Mouse (Mus musculus) hindbrain, embryonic 11.5 days (tissue): ENCODE results near the gene Olfr420. TPM values are rescaled to one million over a fixed set of nuclear protein-coding genes. Genes with fewer than 3 reads are reported as not detected.

Source experiments
- ATAC-seq: fragments of 200-750 bp; cut with Nextera tagmentation; 2 replicates; pipeline ENCODE4 v1.8.0; 2017; ENCODE audit warnings: mild to moderate bottlenecking, moderate TSS enrichment, moderate library complexity; ENCODE audit not compliant: low FRiP score
- DNase-seq: peaks from one replicate; pipeline ENCODE4 v3.0.0-alpha.2; 2015; ENCODE audit warnings: low spot score
- H3K27ac ChIP-seq: fragments of 300-500 bp; sonication (generic); 2 replicates; pipeline ENCODE4 v1.5.1; 2014; ENCODE audit warnings: mild to moderate bottlenecking, low read depth, low read length
- H3K27me3 ChIP-seq: fragments of 300-500 bp; sonication (generic); 2 replicates; pipeline ENCODE4 v1.6.1; 2014; ENCODE audit warnings: mild to moderate bottlenecking, low read length, moderate library complexity, mixed read lengths; ENCODE audit not compliant: control insufficient read depth, insufficient read depth
- H3K36me3 ChIP-seq: fragments of 300-500 bp; sonication (generic); 2 replicates; pipeline ENCODE4 v1.6.1; 2014; ENCODE audit warnings: mild to moderate bottlenecking, low read length, moderate library complexity, mixed read lengths; ENCODE audit not compliant: control insufficient read depth, insufficient read depth
- H3K4me1 ChIP-seq: fragments of 300-500 bp; sonication (generic); replicated peaks from 2 replicates; pipeline ENCODE4 v1.6.1; 2014; ENCODE audit warnings: low read length, mixed read lengths; ENCODE audit not compliant: control insufficient read depth, insufficient read depth
- H3K4me2 ChIP-seq: fragments of 300-500 bp; sonication (generic); replicated peaks from 2 replicates; pipeline ENCODE4 v1.6.1; 2014; ENCODE audit warnings: mild to moderate bottlenecking, low read depth, low read length
- H3K4me3 ChIP-seq: fragments of 300-500 bp; sonication (generic); 2 replicates; pipeline ENCODE4 v1.5.1; 2014; ENCODE audit warnings: low read depth, low read length
- H3K9ac ChIP-seq: fragments of 300-500 bp; sonication (generic); 2 replicates; pipeline ENCODE4 v1.6.1; 2014; ENCODE audit warnings: low read depth, low read length
- H3K9me3 ChIP-seq: fragments of 300-500 bp; sonication (generic); 2 replicates; pipeline ENCODE4 v1.6.1; 2016; ENCODE audit warnings: low read length; ENCODE audit not compliant: control insufficient read depth
- WGBS: fragments of 180-500 bp; shearing (Covaris S2); extraction: QIAGEN DNeasy Blood & Tissue Kit; methylation state at CpG from one replicate; pipeline ENCODE4 v1.1.7; 2014; 5-methylcytosine and 5-hydroxymethylcytosine counted together
- polyA plus RNA-seq: library from polyadenylated mRNA; unstranded; fragments of >200 nt; fragmentation: Nextera tagmentation; extraction: Ambion mirVana; gene quantifications from 2 replicates; pipeline ENCODE4 v1.2.1, GENCODE M21; 2014

Olfr420 gene
- polyA plus RNA-seq: not detected in 2 replicates

DNA sequence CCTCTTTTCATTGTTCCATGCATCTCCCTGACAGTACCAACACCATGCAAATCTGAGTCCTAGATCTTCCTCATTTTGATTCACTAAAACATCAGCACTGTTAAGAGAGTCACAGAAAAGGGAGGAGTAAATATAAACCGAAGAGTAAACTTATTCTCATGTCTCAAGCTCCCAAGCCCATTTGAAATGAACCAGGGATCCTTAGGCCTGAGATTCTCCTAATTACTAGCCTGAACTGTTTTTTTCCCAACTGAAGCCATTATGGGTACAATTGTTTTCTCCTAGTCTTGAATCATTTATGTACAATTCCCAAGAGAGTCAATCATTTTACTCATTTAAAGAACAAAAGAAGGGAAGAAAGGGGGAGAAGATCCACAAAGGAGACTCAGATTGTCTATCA, at the start of gene Olfr420:
Olfr420 (plus strand) TSS at position 301 of the 400 bp plus-strand sequence.
- Histone ChIP-seq H3K27me3 (no peaks in the 10 kb centered on the region), H3K4me2 (no peak within 1 kb of the TSS), H3K36me3 (no peaks in the 10 kb centered on the region), H3K4me1 (no peaks in the 10 kb centered on the region), H3K9me3 (no peaks in the 10 kb centered on the region), H3K4me3 (no peak within 1 kb of the TSS), H3K9ac (no peak within 1 kb of the TSS), H3K27ac (no peak within 1 kb of the TSS)
- DNase-seq (no peak), ATAC-seq (no peak)
- WGBS: 83% methylated on average over 1 of the region's 1 CpGs

GRCm38 (mm10) chr1:174121062-174121461, 34.4 kb upstream of the Olfr420 start, which contains the start of gene Olfr231:
Gene Olfr231 (minus strand): TSS chr1:174121162.
- Histone ChIP-seq H3K27ac (no peak within 1 kb of the TSS), H3K36me3 (no peaks in the 10 kb centered on the region), H3K4me1 (no peaks in the 10 kb centered on the region), H3K9ac (no peak within 1 kb of the TSS), H3K4me2 (no peak within 1 kb of the TSS), H3K27me3 (no peaks in the 10 kb centered on the region), H3K9me3 (no peaks in the 10 kb centered on the region), H3K4me3 (no peak within 1 kb of the TSS)
- ATAC-seq (no peak), DNase-seq (no peak)
- WGBS: 48% methylated on average over 2 of the region's 2 CpGs

DNA sequence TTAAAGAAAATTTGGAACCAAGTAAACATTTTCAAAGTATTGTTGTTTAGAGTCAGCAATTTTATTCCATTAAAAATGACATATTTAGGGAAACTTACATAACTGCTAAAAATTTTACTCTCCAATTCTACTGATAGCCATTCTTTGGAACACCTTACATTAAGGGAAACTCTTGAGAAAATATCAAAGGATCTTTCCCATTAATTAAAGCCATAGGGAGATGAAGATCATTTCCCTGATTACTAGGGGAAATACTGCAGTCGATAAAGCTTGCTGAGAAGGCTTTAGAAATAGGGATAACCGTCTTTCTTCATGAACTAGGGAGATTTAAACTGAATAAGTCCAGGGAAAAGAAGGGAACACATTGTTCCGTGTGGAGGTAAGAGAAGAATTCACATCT, 24.2 kb upstream of the Olfr420 start, which contains the start of gene Olfr424:
Olfr424 (plus strand) TSS at position 301 of the 400 bp plus-strand sequence.
- 87% methylated on average over 3 of the region's 3 CpGs for WGBS
- Histone ChIP-seq H3K27me3 (no peaks in the 10 kb centered on the region), H3K4me1 (no peaks in the 10 kb centered on the region), H3K9ac (no peak within 1 kb of the TSS), H3K9me3 (no peaks in the 10 kb centered on the region), H3K36me3 (no peaks in the 10 kb centered on the region), H3K4me2 (no peak within 1 kb of the TSS), H3K27ac (no peak within 1 kb of the TSS), H3K4me3 (no peak within 1 kb of the TSS)
- DNase-seq: no peak
- no peak for ATAC-seq

GRCm38 (mm10) chr1:174131999-174132398, 23.4 kb upstream of the Olfr420 start:
- 69% methylated on average over 3 of the region's 3 CpGs for WGBS
- H3K9ac ChIP-seq: no peak overlapping the region
- no peak overlapping the region for H3K27ac ChIP-seq
- no peaks in the 10 kb centered on the region for H3K9me3 ChIP-seq
- no peak for ATAC-seq
- H3K4me2 ChIP-seq: no peak overlapping the region
- no peak for DNase-seq
- H3K27me3 ChIP-seq: no peaks in the 10 kb centered on the region
- no peak overlapping the region for H3K4me3 ChIP-seq
- no peaks in the 10 kb centered on the region for H3K36me3 ChIP-seq
- no peaks in the 10 kb centered on the region for H3K4me1 ChIP-seq

DNA sequence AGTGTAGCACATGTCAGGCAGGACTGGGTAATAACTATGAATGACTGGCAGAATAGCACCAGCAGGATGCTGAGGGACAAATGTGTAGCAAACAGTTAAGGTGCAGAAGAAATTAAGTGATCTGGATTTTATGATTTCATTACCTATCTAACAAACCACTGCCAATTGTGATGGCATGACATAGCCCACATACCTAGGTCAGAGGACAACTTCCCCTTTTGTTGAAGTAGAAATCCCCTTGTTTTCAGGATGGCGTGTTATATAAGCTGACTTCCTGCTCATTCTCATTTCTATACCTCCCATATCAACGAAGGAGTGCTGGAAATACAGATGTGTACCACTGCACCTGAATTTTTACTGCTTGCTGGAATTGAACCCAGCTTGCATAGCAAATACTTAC, 14.0 kb upstream of the Olfr420 start:
- Histone ChIP-seq H3K4me3 (no peak overlapping the region), H3K9ac (no peak overlapping the region), H3K9me3 (no peaks in the 10 kb centered on the region), H3K4me2 (no peak overlapping the region), H3K27ac (no peak overlapping the region), H3K27me3 (no peaks in the 10 kb centered on the region), H3K4me1 (no peaks in the 10 kb centered on the region), H3K36me3 (no peaks in the 10 kb centered on the region)
- DNase-seq (no peak), ATAC-seq (no peak)
- 77% methylated on average over 2 of the region's 2 CpGs for WGBS

DNA sequence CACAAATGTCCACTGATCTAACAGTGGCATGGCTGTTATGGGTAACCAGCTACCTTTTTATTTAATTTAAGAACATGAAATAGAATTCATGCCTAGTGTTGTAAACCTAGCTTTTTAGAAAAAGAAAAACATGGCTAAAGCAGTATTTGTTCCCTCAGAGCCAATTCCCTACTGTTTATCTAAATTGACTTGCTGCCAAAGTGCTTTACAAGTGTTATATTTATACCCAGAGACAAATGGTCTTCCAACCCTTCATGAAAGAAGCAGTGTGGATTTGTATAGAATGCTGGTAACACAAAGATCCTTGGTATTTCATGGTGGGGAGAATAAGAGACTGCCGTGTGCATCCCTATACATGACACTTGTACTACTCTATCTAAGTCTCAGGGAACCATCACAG, 8.7 kb upstream of the Olfr420 start:
- no peak overlapping the region for H3K4me3 ChIP-seq
- H3K9me3 ChIP-seq: no peaks in the 10 kb centered on the region
- H3K27me3 ChIP-seq: no peaks in the 10 kb centered on the region
- DNase-seq (no peak), ATAC-seq (no peak)
- no peaks in the 10 kb centered on the region for H3K36me3 ChIP-seq
- no peaks in the 10 kb centered on the region for H3K4me1 ChIP-seq
- H3K27ac ChIP-seq: no peak overlapping the region
- no peak overlapping the region for H3K4me2 ChIP-seq
- WGBS: 97% methylated on average over 1 of the region's 1 CpGs
- H3K9ac ChIP-seq: no peak overlapping the region

- Histone ChIP-seq H3K9me3 (no peaks in the 10 kb centered on the region), H3K27me3 (no peaks in the 10 kb centered on the region), H3K4me1 (no peaks in the 10 kb centered on the region), H3K4me2 (no peak overlapping the region), H3K27ac (no peak overlapping the region), H3K9ac (no peak overlapping the region), H3K36me3 (no peaks in the 10 kb centered on the region), H3K4me3 (no peak overlapping the region)
- 75% methylated on average over 2 of the region's 2 CpGs for WGBS
- ATAC-seq (no peak; the same call in 1 of the 2 replicates), DNase-seq (no peak)
Measured at GRCm38 (mm10) chr1:174149289-174149688, 6.1 kb upstream of the Olfr420 start.

DNA sequence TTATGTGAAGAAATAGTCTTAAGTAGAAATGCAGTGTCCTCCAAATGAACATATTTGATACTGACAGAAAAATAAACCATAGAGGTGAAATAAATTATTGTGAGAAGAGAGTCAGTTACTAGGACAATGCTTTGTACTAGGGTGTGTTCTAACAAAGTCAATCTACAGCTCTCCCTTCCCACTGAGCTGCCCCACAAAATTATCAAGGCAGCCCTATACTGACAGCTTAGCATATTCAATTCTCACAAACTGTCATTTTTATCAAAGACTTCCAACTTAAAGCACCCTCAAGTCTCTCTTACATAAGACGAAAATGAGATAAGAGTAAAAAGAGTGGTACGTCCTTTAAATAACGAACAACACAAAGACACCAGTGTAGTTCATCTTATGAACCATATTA, 2.2 kb downstream of the Olfr420 start:
- 95% methylated on average over 3 of the region's 3 CpGs for WGBS
- no peak overlapping the region for H3K4me2 ChIP-seq

GRCm38 (mm10) chr1:174158512-174158911, 3.1 kb downstream of the Olfr420 start:
- H3K9ac ChIP-seq: no peak overlapping the region
- no peaks in the 10 kb centered on the region for H3K27me3 ChIP-seq
- no peak overlapping the region for H3K4me2 ChIP-seq
- 76% methylated on average over 1 of the region's 1 CpGs for WGBS
- ATAC-seq: no peak
- H3K4me3 ChIP-seq: no peak overlapping the region
- no peak overlapping the region for H3K27ac ChIP-seq
- H3K9me3 ChIP-seq: no peaks in the 10 kb centered on the region
- no peaks in the 10 kb centered on the region for H3K36me3 ChIP-seq
- no peak for DNase-seq
- H3K4me1 ChIP-seq: no peaks in the 10 kb centered on the region

More for the DNA sequence above, 2.2 kb downstream of the Olfr420 start:
- Histone ChIP-seq H3K4me1 (no peaks in the 10 kb centered on the region), H3K27me3 (no peaks in the 10 kb centered on the region), H3K9me3 (no peaks in the 10 kb centered on the region), H3K27ac (no peak overlapping the region), H3K4me3 (no peak overlapping the region), H3K9ac (no peak overlapping the region), H3K36me3 (no peaks in the 10 kb centered on the region)
- no peak for ATAC-seq
- no peak for DNase-seq
